Mouse (Mus musculus) MEL (cell line): ENCODE measurements around the gene Bmf.

ENCODE experiments used
- CHD2 ChIP-seq: IDR thresholded peaks from 2 replicates; pipeline ENCODE4 v1.6.1; 2011; ENCODE audit warnings: low read length, improper control_type of control experiment
- CTCF ChIP-seq, 3 experiments: IDR thresholded peaks in 2 of 3; conservative IDR thresholded peaks in 1 of 3; 2 replicates each; pipeline ENCODE4 v1.5.1; 2011 to 2012; ENCODE audit warnings: low read length in 3 of 3, low read depth in 2 of 3, mild to moderate bottlenecking in 2 of 3, improper control_type of control experiment in 1 of 3, inconsistent platforms in 1 of 3, mixed read lengths in 1 of 3, moderate library complexity in 1 of 3; ENCODE audit not compliant: control insufficient read depth in 1 of 3, insufficient read depth in 1 of 3, poor library complexity in 1 of 3, severe bottlenecking in 1 of 3
- EP300 ChIP-seq, 2 experiments: IDR thresholded peaks; 2 replicates each; pipeline ENCODE4 v1.6.1; 2011; ENCODE audit warnings: improper control_type of control experiment in 2 of 2, low read length in 2 of 2, low read depth in 1 of 2, mild to moderate bottlenecking in 1 of 2
- MEF2A ChIP-seq: IDR thresholded peaks from 2 replicates; pipeline ENCODE4 v1.6.1; 2014; ENCODE audit warnings: low read depth, mild to moderate bottlenecking, inconsistent platforms, low read length, improper control_type of control experiment; ENCODE audit not compliant: poor library complexity, insufficient replicate concordance, severe bottlenecking; ENCODE audit errors: extremely low read depth
- POLR2A ChIP-seq, 2 experiments: IDR thresholded peaks; 2 replicates each; pipeline ENCODE4 v1.6.1; 2011 to 2012; ENCODE audit warnings: low read length in 2 of 2, mild to moderate bottlenecking in 2 of 2, control low read depth in 1 of 2, improper control_type of control experiment in 1 of 2, low read depth in 1 of 2, moderate library complexity in 1 of 2; ENCODE audit not compliant: control insufficient read depth in 1 of 2, insufficient read depth in 1 of 2, poor library complexity in 1 of 2
- RCOR1 ChIP-seq: IDR thresholded peaks from 2 replicates; pipeline ENCODE4 v1.6.1; 2012; ENCODE audit warnings: low read depth, mild to moderate bottlenecking, inconsistent platforms, low read length, improper control_type of control experiment
- USF2 ChIP-seq, 2 experiments: IDR thresholded peaks; 2 replicates each; pipeline ENCODE4 v1.6.1; 2011 to 2012; ENCODE audit warnings: improper control_type of control experiment in 2 of 2, low read length in 2 of 2, borderline replicate concordance in 1 of 2, inconsistent platforms in 1 of 2, low read depth in 1 of 2, mild to moderate bottlenecking in 1 of 2; ENCODE audit not compliant: insufficient read depth in 1 of 2
- ZNF384 ChIP-seq: IDR thresholded peaks from 2 replicates; pipeline ENCODE4 v1.6.1; 2012; ENCODE audit warnings: low read depth, mild to moderate bottlenecking, inconsistent platforms, low read length, improper control_type of control experiment

DNA sequence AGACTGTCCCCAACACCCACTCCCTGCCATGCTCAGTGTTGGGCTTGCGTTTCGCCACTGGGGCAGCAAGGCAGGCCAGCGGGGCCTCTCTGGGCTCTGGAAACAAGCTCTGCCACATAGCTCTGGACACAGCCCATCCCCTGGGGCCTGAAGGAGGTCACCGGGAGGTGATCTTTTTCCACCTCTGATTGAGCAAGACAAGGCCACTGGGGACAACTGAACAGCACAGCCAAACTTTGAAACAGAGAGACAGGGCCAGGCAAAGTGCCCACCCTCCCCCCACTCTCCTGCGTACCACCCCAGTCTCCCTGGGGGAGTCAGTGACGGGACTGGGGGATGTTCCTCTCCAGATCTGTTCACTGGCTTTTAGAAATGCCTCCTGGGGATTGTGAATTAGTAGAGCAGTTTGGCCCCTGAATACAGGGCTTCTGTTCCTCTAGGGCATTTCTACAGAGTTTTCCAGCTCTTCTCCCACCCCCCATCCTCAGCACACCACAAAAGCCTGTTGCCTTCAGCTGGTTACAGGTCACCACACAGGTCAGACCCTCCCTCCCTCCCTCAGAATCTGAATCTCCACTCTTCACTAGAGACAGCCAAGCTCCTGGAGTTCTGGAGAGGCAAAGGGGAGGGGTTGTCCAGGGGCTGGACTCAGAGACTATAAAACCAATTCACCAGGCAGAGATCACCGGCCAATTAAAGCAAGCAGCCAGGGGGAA, 19.9 kb downstream of the Bmf start:
- TF ChIP-seq CTCF (IDR thresholded peaks at IDR 0.05 in 2 of 3, conservative IDR thresholded peaks at IDR 0.05 in 1 of 3; ENCODE audit: control insufficient read depth in 1 of 3, insufficient read depth in 1 of 3, low read depth in 2 of 3, low read length in 3 of 3, poor library complexity in 1 of 3, severe bottlenecking in 1 of 3): no peak
- TF ChIP-seq POLR2A (IDR thresholded peaks at IDR 0.05; ENCODE audit: control insufficient read depth in 1 of 2, insufficient read depth in 1 of 2, low read depth in 1 of 2, low read length in 2 of 2, poor library complexity in 1 of 2): no peak
- TF ChIP-seq EP300 (IDR thresholded peaks at IDR 0.05; ENCODE audit: low read depth in 1 of 2, low read length in 2 of 2): no peak
- no peak for TF ChIP-seq USF2 (IDR thresholded peaks at IDR 0.05; ENCODE audit: borderline replicate concordance in 1 of 2, insufficient read depth in 1 of 2, low read depth in 1 of 2, low read length in 2 of 2)
- TF ChIP-seq CHD2: no peak
- TF ChIP-seq ZNF384: no peak
- no peak for TF ChIP-seq RCOR1
- TF ChIP-seq MEF2A: no peak
